Mouse (Mus musculus): ENCODE data around the gene Fam69a.

DNA sequence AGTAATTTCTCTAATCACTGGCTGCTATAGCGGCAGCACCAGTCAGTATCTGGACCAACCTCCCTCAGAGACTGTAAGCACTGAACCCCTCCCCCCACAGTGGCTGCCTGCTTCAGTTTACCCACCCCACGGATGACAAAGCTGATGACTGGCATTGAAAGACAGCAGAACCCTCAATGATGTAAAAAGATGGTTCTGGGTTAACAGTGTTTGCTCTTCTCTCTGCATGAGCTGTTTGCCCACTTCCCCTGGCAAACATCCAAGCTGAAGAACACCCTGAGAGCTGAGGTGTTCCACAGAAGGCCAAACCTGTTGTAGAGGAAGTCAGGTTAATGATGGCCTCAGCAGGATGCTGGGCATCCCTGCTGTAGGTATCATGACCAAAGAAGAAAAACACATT is 54.3 kb downstream of the Fam69a start:
- TF ChIP-seq POLR2A (IDR thresholded peaks at IDR 0.05; ENCODE audit: low read depth, low read length) (no peak), CTCF (conservative IDR thresholded peaks at IDR 0.05; ENCODE audit: insufficient read depth, insufficient read length, low read depth, low read length) (no peak)

All from kidney, adult 2 months (tissue).